Mouse (Mus musculus) testis, adult 2 months (tissue): ENCODE measurements at regions not wholly inside any gene's neighbourhood (a gene's known extent, or its start where the extent isn't known, plus 50 kb on each side); places are given as distances from the start of the nearest gene placed in this dataset.

Source experiments
- CTCF ChIP-seq: fragments of 200-500 bp; IDR thresholded peaks from 2 replicates; pipeline ENCODE4 v1.5.1; 2012; ENCODE audit warnings: low read depth, mild to moderate bottlenecking, inconsistent platforms, low read length, moderate library complexity; ENCODE audit not compliant: control insufficient read depth, insufficient read depth, insufficient replicate concordance
- POLR2A ChIP-seq: fragments of 200-500 bp; IDR thresholded peaks from 2 replicates; pipeline ENCODE4 v1.6.1; 2012; ENCODE audit warnings: low read depth, mild to moderate bottlenecking, inconsistent platforms, low read length, moderate library complexity; ENCODE audit not compliant: control insufficient read depth

DNA sequence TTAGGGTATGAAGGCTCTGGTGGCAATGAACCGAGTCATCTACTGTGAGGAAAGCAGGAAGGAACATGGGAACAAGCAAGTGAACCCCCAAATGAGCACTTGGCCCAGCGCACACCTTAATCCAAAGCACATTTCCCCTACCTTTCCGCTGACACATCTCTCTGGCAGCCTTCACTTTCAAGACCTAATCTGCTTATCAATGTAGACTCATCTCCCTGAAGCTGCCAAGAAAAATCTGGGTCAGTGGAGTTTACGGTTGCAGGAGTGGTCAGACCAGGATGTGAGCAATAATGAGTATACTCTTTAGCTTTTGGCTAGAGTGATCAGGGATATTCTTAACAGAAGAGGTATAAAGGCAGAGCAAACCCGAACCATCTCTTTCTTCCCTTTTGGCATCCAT lies 242.4 kb upstream of the Tsc22d2 start:
- no peak for TF ChIP-seq POLR2A
- no peak for TF ChIP-seq CTCF
